Mouse (Mus musculus) liver, embryonic 16.5 days (tissue): ENCODE measurements around the gene Gm21731. TPM values are rescaled to one million over a fixed set of nuclear protein-coding genes. Genes with fewer than 3 reads are reported as not detected.
"Not testable (repeated sequence)": the region's sequence is repeated elsewhere in the genome, so short reads cannot be mapped to it uniquely, and the experiment has no call there.

Experiments used
- ATAC-seq: fragments of 200-750 bp; cut with Nextera tagmentation; 2 replicates; pipeline ENCODE4 v1.8.0; 2017; ENCODE audit warnings: low read depth, mild to moderate bottlenecking, moderate number of reproducible peaks, moderate library complexity
- H3K27ac ChIP-seq: fragments of 300-500 bp; sonication (generic); 2 replicates; pipeline ENCODE4 v1.5.1; 2014; ENCODE audit warnings: mild to moderate bottlenecking, low read length
- H3K27me3 ChIP-seq: fragments of 300-500 bp; sonication (generic); 2 replicates; pipeline ENCODE4 v1.6.1; 2014; ENCODE audit warnings: low read depth, low read length, mixed read lengths; ENCODE audit not compliant: control insufficient read depth, insufficient read depth
- H3K36me3 ChIP-seq: fragments of 300-500 bp; sonication (generic); 2 replicates; pipeline ENCODE4 v1.6.1; 2014; ENCODE audit warnings: mild to moderate bottlenecking; ENCODE audit not compliant: control insufficient read depth, insufficient read depth
- H3K4me1 ChIP-seq: fragments of 300-500 bp; sonication (generic); 2 replicates; pipeline ENCODE4 v1.6.1; 2014; ENCODE audit warnings: low read depth, low read length, mixed read lengths; ENCODE audit not compliant: control insufficient read depth
- H3K4me2 ChIP-seq: fragments of 300-500 bp; sonication (generic); 2 replicates; pipeline ENCODE4 v1.6.1; 2014; ENCODE audit warnings: low read depth, low read length, mixed read lengths
- H3K4me3 ChIP-seq: fragments of 300-500 bp; sonication (generic); 2 replicates; pipeline ENCODE4 v1.5.1; 2014; ENCODE audit warnings: low read depth, mild to moderate bottlenecking, low read length
- H3K9ac ChIP-seq: fragments of 300-500 bp; sonication (generic); 2 replicates; pipeline ENCODE4 v1.6.1; 2014; ENCODE audit warnings: low read depth, low read length
- H3K9me3 ChIP-seq: fragments of 300-500 bp; sonication (generic); replicated peaks from 2 replicates; pipeline ENCODE4 v1.6.1; 2016; ENCODE audit warnings: low read length; ENCODE audit not compliant: control insufficient read depth
- whole genome bisulfite sequencing: fragments of 180-500 bp; shearing (Covaris S2); extraction: QIAGEN DNeasy Blood & Tissue Kit; methylation state at CpG from one replicate; pipeline ENCODE4 v1.1.7; 2014; ENCODE audit not compliant: insufficient replicate concordance; 5-methylcytosine and 5-hydroxymethylcytosine counted together
- polyA plus RNA-seq: library from polyadenylated mRNA; unstranded; fragments of >200 nt; fragmentation: Nextera tagmentation; extraction: Ambion mirVana; gene quantifications from 2 replicates; pipeline ENCODE4 v1.2.1, GENCODE M21; 2015

Gm21731 gene
- not detected in 2 replicates for polyA plus RNA-seq

DNA sequence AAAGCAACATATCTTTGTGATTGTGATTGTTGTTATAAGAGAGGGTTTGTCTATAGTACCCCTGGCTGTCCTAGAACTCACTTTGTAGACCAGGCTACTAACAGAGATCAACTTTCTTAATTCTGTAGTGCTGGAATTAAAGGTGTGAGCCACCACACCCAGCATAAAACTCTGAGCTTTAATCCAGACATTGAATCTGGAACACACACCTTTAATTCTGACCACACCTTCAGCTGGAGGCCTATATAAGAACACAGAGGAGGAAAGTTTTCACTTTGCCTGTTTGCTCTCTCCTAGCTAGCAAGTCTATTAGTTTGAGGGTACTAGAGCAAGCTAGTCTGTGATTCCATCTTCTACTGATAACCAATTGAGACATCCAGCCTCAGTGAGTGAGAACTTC, at the start of gene Gm21731:
Gene Gm21731, plus strand, starts transcription at position 301 of the 400 bp plus-strand sequence.
- not testable (repeated sequence) for H3K4me3 ChIP-seq, H3K27me3 ChIP-seq, H3K4me2 ChIP-seq, H3K36me3 ChIP-seq, H3K9ac ChIP-seq, ATAC-seq, H3K4me1 ChIP-seq, H3K9me3 ChIP-seq, H3K27ac ChIP-seq

DNA sequence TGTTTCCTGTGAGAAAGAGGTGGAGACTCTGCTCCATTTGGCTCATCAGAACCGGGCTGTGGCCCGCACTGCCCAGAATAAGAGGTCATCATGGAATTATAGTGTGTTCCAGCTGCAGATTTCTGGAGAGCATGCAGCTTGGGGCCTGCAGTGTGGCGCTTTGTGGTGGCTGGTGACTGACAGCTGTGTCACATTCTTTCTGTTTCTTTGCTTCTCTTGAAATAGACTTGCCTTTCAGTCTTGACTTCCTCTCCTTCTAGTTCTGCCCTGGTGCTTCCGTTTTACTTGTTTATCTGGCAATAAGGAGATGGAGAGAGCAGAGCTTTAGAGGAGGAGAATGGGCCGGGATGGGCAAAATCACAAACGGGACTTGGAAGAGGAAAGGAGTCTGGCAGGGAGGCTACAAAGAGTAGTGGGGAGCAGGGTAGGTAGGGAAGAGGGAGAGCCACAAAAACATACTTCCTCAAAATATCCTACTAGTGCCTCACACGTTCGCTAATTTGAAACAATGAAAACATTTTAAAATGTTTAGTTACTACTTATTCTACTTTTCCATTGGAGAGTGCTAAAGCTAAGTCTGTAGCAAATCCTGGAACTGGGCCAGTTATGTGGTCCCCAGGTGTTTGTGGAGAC, 42.6 kb upstream of the Gm21731 start:
- H3K4me1 ChIP-seq, H3K27me3 ChIP-seq, H3K4me2 ChIP-seq, H3K27ac ChIP-seq, H3K4me3 ChIP-seq, ATAC-seq, H3K9me3 ChIP-seq, H3K9ac ChIP-seq, H3K36me3 ChIP-seq: not testable (repeated sequence)
- 39% methylated on average over 7 of the region's 8 CpGs for WGBS

DNA sequence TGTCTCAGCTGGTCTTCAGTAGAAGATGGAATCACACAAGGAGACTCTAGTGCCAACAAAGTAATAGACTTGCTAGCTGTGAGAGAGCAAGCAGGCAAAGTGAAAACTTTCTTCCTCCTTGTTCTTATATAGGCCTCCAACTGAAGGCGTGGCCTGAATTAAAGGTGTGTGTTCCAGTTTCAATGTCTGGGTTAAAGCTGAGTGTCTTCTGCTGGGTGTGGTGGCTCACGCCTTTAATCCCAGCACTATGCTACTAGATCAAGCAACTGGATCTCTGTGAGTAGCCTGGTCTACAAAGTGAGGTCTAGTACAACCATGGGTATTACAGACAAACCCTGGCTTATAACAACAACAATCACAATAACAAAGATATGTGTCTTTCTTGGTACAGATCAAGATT, 23.1 kb upstream of the Gm21731 start, which contains the start of gene Gm21762:
Gene Gm21762, minus strand, starts transcription at position 101 of the 400 bp plus-strand sequence.
- not testable (repeated sequence) for H3K27me3 ChIP-seq, H3K27ac ChIP-seq, H3K9me3 ChIP-seq, ATAC-seq, H3K9ac ChIP-seq, H3K4me1 ChIP-seq, H3K4me3 ChIP-seq, H3K4me2 ChIP-seq, H3K36me3 ChIP-seq
- WGBS: no CpG with 5 or more reads among the region's 2 CpGs

DNA sequence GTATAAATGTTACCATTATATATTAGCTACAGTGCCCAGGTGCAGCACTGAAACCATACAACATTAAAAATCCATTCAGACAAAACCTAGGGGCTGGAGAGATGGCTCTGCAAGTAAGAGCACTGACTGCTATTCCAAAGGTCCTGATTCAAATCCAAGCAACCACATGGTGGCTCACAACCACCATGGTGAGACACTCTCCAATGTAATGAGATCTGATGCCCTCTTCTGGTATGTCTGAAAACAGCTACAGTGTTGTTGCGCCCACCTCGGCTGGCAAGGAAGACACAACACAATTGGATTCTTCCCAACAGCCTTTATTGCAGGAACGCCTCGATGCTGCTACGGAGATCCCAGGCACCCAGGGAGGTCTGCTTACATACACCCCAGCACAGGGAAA, 18.0 kb upstream of the Gm21731 start:
- H3K27me3 ChIP-seq, H3K4me3 ChIP-seq: not testable (repeated sequence)

DNA sequence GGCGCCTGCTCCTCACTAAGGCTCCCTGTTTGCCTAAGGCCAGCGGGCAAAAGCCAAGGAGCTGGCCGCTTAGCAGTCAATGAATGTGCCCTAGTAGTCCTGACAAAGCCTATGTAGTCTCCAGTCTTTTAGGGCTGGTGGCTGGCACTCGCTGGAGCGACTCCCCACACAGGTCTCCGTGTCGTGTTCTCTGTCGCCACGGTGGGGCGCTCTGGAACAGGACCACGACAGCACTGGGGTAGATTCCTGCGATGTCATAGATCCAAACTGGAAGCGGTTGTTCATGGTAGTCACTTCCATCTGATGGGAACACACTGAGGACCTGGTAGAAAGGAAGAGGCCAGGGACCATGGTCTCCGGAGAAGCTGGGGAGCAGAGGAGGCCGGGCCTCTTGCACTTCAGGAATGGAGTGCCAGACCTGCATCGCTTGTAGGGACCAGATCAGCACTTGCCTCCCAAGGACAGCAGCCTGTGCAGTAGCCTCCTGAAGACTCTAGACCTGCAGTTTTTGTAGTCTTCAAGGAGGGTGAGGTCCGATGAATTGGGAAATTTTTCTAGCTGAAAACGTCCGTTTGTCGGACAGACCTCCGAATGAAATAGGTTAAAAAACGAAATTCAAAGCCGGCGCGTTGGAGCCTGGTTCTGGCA, 15.8 kb upstream of the Gm21731 start:
- H3K9ac ChIP-seq, H3K36me3 ChIP-seq, H3K9me3 ChIP-seq, H3K27ac ChIP-seq, H3K4me3 ChIP-seq, ATAC-seq, H3K4me2 ChIP-seq, H3K27me3 ChIP-seq, H3K4me1 ChIP-seq: not testable (repeated sequence)
- WGBS: 80% methylated on average over 16 of the region's 25 CpGs

More for the DNA sequence above, 18.0 kb upstream of the Gm21731 start:
- not testable (repeated sequence) for H3K9ac ChIP-seq, H3K4me1 ChIP-seq, H3K4me2 ChIP-seq, H3K36me3 ChIP-seq, H3K27ac ChIP-seq, ATAC-seq, H3K9me3 ChIP-seq
- WGBS: 61% methylated on average over 5 of the region's 5 CpGs

DNA sequence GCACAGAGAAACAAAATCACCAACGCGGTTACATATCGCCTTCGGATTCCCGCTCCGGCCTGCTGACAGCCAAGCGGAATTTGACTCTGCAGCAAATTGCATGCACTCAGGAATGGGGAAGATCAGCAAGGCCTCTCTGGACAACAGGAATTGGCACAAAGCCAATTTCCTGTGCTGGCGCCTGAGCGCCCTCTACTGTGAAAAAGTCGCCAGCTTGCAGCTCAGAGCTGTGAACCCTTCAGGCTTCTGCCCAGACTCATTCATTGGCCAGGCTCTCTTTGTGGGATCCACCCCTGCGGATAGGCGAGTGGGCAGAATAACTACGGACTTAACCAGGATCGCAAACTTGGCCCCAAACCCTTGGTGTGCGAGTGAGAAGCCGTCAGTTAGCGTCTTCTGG, 7.1 kb upstream of the Gm21731 start:
- H3K4me3 ChIP-seq, H3K9me3 ChIP-seq, H3K27me3 ChIP-seq, H3K4me1 ChIP-seq, H3K9ac ChIP-seq, H3K27ac ChIP-seq, ATAC-seq, H3K36me3 ChIP-seq, H3K4me2 ChIP-seq: not testable (repeated sequence)
- WGBS: 77% methylated on average over 17 of the region's 17 CpGs

DNA sequence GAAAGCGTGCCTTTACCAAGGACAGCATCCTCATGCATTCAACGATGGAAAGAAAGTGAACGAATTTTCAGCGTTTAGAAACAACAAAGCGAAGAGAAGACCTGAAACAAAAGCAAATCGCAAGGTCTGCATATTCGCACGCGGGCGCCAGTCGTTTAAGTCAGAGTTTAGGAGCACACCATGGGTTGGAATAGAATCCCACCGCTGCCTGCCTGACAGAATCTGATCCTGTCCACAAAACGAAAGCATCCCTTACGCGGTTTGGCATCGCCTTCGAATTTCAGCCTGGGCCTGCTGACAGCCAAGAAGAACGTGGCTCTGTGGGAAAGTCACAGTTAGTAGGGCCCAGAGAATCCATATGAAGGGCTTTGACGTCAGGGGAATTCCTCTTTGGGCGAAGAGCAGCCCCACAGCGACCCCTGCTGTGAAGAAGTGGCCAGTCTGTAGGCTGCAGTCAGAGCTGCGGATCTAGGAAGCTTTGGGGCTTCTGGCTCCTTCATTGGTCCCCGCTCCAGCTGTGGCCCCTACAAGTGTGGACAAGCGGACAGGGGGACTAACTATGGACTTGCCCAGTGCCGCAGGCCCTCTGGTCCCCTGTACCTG, 6.4 kb upstream of the Gm21731 start:
- not testable (repeated sequence) for H3K9ac ChIP-seq, H3K27ac ChIP-seq, H3K4me2 ChIP-seq, H3K9me3 ChIP-seq, H3K27me3 ChIP-seq, H3K36me3 ChIP-seq, H3K4me1 ChIP-seq, ATAC-seq, H3K4me3 ChIP-seq
- 60% methylated on average over 13 of the region's 25 CpGs for WGBS

DNA sequence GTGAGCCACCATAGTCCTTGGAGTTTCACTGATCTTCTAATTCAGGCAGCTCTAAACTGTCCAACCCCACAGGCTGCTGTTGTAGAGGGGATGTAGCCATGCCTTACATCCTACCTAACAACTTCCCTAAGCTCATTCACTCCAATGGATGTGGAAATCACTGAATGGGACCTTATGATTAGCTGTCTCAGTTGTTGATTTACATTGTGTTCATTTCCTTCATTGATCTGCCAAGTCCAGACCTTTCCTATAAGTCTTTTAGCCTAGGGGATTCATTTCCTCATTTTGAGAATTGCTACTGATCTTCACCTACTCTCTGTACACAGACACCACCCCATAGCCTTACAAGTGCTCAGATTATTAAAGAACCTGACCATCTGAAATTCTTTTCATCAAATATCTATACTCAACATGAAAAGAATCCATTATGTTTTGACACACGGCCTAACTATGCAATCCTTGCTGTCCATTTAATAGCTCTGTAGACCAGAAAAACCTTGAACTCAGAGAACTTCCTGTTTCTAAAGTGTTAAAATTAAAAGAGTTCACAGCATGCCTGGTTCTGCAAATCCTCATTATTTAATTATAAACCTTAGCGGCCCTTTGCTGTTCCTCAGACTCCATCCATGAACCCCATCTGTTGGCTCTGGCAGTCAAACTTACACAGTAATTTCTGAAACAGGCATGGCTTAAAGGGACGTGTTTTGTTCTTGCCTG, 12.5 kb downstream of the Gm21731 start:
- H3K36me3 ChIP-seq, H3K9ac ChIP-seq, H3K27ac ChIP-seq, H3K4me1 ChIP-seq, H3K27me3 ChIP-seq, H3K4me3 ChIP-seq, H3K9me3 ChIP-seq, ATAC-seq, H3K4me2 ChIP-seq: not testable (repeated sequence)
- WGBS: 49% methylated on average over 2 of the region's 3 CpGs
